Mouse (Mus musculus): ENCODE data around the gene Rmi1. TPM values are rescaled to one million over a fixed set of nuclear protein-coding genes. Genes with fewer than 3 reads are reported as not detected.

The Rmi1 gene
- polyA plus RNA-seq, 1 experiment from 2014 or later, result 31.2 TPM

DNA sequence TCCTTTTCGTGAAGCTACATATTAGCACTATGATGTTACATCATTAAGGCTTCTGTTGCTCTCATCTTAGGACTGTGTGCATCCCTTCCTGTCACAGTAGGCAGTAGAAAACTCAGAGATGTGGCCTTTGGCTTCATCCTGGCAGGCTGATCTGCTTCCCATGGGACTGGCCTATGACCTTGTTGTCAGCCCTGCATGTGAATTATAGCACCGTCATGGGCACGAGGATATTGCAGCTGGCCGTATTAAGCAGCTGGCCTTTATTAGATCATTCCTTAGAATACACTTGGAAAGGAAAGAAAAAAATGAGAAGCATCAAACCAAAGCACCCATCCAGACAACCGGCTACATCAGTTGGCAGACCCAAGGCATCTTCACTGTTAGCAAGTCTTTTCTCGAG lies 13.3 kb downstream of the Rmi1 start:
- Histone ChIP-seq H3K9me3 (replicated peaks) (peaks cover 3% of the 10 kb centered on the region; the same call in 1 of the 2 replicates), H3K27me3 (ENCODE audit: low read depth, poor library complexity, severe bottlenecking) (no peaks in the 10 kb centered on the region), H3K27ac (replicated peaks) (no peak overlapping the region), H3K4me1 (no peaks in the 10 kb centered on the region), H3K36me3 (peaks cover 28% of the 10 kb centered on the region), H3K4me3 (no peak overlapping the region)
- 92% methylated on average over 6 of the region's 6 CpGs for WGBS
- no peak for DNase-seq (ENCODE audit: low spot score)

DNA sequence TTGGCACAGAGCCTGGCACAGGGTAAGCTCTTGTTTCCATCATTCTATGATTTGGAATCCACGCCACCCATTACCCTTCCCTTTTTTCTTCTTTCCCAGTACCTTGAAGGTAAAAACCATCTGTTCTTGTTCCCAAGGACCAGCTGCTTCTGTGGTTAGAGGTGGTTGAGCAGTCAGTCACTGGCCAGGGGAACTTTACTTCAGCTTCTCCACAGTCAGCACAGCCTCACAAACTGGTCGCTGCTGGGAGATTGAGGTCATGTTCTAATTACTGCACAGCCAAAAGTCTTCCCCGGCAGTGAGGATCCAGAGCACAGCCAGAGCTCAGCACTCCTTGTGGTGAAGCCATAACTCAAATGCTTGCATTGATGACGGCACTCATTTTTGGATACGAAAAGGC lies 13.8 kb downstream of the Rmi1 start:
- Histone ChIP-seq H3K4me3 (no peak overlapping the region), H3K4me1 (no peaks in the 10 kb centered on the region), H3K36me3 (peaks cover 23% of the 10 kb centered on the region), H3K9me3 (replicated peaks) (peaks cover 3% of the 10 kb centered on the region; the same call in 1 of the 2 replicates), H3K27me3 (ENCODE audit: low read depth, poor library complexity, severe bottlenecking) (no peaks in the 10 kb centered on the region), H3K27ac (replicated peaks) (no peak overlapping the region)
- no peak for DNase-seq (ENCODE audit: low spot score)
- 90% methylated on average over 5 of the region's 5 CpGs for WGBS

DNA sequence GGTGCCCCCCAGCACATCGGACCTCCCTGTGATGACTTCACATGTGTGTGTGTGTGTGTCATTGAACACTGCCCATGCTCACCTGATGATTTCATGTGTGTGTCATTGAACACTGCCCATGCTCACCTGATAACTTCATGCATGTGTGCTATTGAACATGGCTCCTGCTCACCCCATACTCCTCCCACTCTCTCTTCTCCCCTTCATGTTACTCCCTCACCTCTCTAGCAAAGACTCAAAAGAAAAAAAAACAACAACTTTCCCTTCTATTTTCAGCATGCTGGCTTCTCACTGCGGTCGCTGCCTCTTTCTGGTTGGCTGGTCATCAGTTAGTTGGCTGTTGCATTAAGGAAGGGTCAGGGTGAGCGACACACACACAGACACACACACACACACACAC lies 16.6 kb downstream of the Rmi1 start:
- Histone ChIP-seq H3K4me1 (0 out of 2 replicates have a peak, but pooled peaks cover 6% of the 10 kb centered on the region), H3K27me3 (ENCODE audit: low read depth, poor library complexity, severe bottlenecking) (no peaks in the 10 kb centered on the region), H3K36me3 (no peaks in the 10 kb centered on the region), H3K4me3 (no peak overlapping the region), H3K9me3 (replicated peaks) (no peaks in the 10 kb centered on the region; the same call in 1 of the 2 replicates), H3K27ac (replicated peaks) (no peak overlapping the region)
- 90% methylated on average over 4 of the region's 4 CpGs for WGBS
- DNase-seq (ENCODE audit: low spot score), result no peak

DNA sequence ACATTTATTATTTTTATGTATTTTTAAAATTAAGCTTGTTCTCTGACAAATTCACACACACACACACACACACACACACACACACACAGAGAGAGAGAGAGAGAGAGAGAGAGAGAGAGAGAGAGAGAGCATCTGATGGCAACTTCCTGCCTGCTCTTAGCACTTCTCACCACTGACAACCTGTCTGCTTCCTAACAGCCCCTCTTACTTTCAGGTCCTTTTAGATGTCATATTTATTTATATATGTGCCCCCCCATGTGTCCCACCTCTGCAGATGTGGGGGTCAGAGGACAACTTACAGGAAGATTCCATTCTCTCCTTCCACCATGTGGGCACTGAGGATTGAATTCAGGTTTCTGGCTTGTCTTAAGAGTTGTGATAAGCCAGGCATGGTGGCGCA lies 17.2 kb downstream of the Rmi1 start:
- no peak overlapping the region for H3K27ac ChIP-seq (replicated peaks)
- H3K4me1 ChIP-seq, result 0 out of 2 replicates have a peak, but pooled peaks cover 6% of the 10 kb centered on the region
- H3K36me3 ChIP-seq, result no peaks in the 10 kb centered on the region
- H3K27me3 ChIP-seq (ENCODE audit: low read depth, poor library complexity, severe bottlenecking), result no peaks in the 10 kb centered on the region
- DNase-seq (ENCODE audit: low spot score), result no peak
- WGBS, result 94% methylated on average over 1 of the region's 1 CpGs
- no peak overlapping the region for H3K4me3 ChIP-seq
- H3K9me3 ChIP-seq (replicated peaks), result no peaks in the 10 kb centered on the region; the same call in 1 of the 2 replicates

DNA sequence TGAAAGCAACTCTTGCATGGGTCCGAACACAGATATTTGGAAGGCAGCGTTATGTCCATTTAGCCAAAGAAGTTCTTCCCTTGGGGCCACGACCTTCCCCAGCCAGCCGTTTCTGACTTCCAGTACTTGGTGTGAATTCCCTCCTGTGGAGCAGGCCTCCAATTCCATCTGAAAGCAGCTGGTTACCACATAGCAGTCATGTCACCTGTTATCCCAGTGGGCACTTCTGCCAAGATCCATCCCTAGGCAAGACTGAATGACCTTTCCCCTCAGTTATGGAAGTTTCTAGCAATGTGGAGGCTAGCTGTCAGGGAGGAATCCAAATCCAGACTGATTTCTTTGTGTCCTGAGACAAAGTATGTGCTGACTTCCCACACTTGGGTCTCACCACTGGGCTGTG lies 19.0 kb downstream of the Rmi1 start:
- DNase-seq (ENCODE audit: low spot score), result no peak
- Histone ChIP-seq H3K36me3 (no peaks in the 10 kb centered on the region), H3K27me3 (ENCODE audit: low read depth, poor library complexity, severe bottlenecking) (no peaks in the 10 kb centered on the region), H3K27ac (replicated peaks) (no peak overlapping the region), H3K4me1 (0 out of 2 replicates have a peak, but pooled peaks cover 6% of the 10 kb centered on the region), H3K4me3 (no peak overlapping the region), H3K9me3 (replicated peaks) (no peaks in the 10 kb centered on the region; the same call in 1 of the 2 replicates)
- 79% methylated on average over 4 of the region's 4 CpGs for WGBS

DNA sequence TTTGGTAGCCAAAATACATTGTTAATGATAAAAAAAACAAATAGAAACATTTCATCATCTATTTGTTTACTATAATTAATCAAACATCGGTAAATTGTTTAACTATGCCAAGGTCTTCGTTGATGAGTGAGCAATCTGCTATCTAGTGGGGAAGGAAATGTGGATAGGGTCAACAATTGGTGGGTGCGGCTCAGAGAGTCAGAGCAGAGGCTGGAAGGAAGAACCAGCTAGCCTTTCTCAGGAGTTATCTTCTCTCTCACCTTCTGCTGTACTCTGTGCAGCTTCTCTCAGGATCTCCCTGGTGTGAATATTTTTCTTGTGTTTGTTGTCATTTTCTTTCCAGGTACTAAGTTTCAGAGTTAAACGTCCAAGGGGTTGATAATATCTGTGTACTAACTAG lies 20.2 kb downstream of the Rmi1 start:
- Histone ChIP-seq H3K4me1 (0 out of 2 replicates have a peak, but pooled peaks cover 6% of the 10 kb centered on the region), H3K27ac (replicated peaks) (no peak overlapping the region), H3K27me3 (ENCODE audit: low read depth, poor library complexity, severe bottlenecking) (no peaks in the 10 kb centered on the region), H3K9me3 (replicated peaks) (no peaks in the 10 kb centered on the region), H3K36me3 (no peaks in the 10 kb centered on the region), H3K4me3 (no peak overlapping the region)
- no peak for DNase-seq (ENCODE audit: low spot score)
- 88% methylated on average over 4 of the region's 4 CpGs for WGBS

DNA sequence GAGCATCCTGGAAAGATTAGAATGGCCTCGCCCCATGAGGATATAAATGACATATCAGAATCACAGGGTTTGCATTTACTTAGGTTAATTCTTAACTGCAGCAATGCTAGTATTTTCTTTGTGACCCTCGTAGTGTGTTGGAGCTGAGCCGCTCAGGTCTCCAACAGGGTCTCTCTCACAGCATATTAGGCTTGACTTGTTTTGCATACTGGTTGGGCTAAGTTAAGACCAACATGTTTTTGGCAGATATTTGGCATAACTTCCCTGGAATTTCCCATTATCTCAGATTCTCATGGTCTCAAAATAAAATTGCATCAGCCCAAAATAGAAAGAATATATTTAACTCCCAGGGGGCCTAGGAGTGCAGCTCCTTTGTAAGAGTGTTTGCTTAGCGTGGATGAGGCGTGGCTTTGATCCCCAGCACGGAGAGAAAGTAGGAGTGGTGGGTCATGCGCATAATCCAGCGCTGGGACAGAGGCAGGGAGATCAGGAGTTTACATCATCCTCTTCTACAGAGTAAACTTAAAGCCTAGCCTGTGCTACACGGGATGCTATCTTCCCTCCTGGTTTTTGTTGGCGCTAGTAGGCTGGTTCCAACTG lies 21.1 kb downstream of the Rmi1 start:
- H3K4me1 ChIP-seq, result 0 out of 2 replicates have a peak, but pooled peaks cover 6% of the 10 kb centered on the region
- WGBS, result 66% methylated on average over 10 of the region's 10 CpGs

DNA sequence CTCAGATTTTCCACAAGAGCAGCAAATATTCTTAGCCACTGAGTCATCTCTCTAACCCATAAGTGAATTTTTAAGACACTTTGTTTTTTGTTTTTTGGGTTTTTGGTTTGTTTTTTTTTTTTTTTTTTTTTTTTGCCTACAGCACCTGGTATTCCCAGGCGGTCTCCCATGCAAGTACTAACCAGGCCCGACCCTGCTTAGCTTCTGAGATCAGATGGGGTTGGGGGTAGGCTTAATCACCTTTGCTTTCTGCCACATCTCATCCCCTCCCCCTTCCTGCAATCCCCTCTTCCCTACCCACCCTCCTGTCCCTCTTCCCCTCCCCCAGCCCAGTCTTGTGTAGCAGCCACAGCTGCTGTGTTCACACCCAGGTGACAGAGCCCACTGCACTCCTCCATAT lies 37.7 kb downstream of the Rmi1 start:
- Histone ChIP-seq H3K27ac (replicated peaks) (no peak overlapping the region), H3K9me3 (replicated peaks) (no peaks in the 10 kb centered on the region), H3K36me3 (no peaks in the 10 kb centered on the region), H3K27me3 (ENCODE audit: low read depth, poor library complexity, severe bottlenecking) (no peaks in the 10 kb centered on the region), H3K4me3 (no peak overlapping the region), H3K4me1 (peaks cover 14% of the 10 kb centered on the region)
- no peak for DNase-seq (ENCODE audit: low spot score)
- 56% methylated on average over 2 of the region's 2 CpGs for WGBS

More for the DNA sequence above, 21.1 kb downstream of the Rmi1 start:
- H3K36me3 ChIP-seq, result no peaks in the 10 kb centered on the region
- H3K9me3 ChIP-seq (replicated peaks), result no peaks in the 10 kb centered on the region
- DNase-seq (ENCODE audit: low spot score), result no peak
- no peak overlapping the region for H3K4me3 ChIP-seq
- H3K27ac ChIP-seq (replicated peaks), result no peak overlapping the region
- no peaks in the 10 kb centered on the region for H3K27me3 ChIP-seq (ENCODE audit: low read depth, poor library complexity, severe bottlenecking)

DNA sequence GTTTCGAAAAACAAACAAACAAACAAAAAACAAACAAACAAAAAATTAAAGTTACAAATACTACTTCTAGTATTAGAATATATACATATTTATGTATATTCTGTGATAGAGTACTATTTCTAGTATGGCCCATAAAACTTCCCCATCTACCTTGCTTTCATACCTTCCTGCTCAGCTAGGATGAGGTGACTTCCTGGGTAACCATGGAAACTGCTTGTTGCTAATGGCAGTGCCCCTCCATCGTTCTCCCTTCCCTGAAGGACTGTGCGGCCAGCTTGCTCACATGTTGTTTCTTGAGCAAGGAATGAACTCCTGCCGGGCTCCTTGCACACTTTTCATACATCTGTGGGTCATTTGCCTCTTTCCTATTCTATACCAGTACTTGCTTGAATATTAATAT lies 41.3 kb downstream of the Rmi1 start:
- Histone ChIP-seq H3K27me3 (ENCODE audit: low read depth, poor library complexity, severe bottlenecking) (no peaks in the 10 kb centered on the region), H3K9me3 (replicated peaks) (no peaks in the 10 kb centered on the region), H3K4me3 (no peak overlapping the region), H3K4me1 (peaks cover 11% of the 10 kb centered on the region), H3K36me3 (no peaks in the 10 kb centered on the region), H3K27ac (replicated peaks) (no peak overlapping the region)
- DNase-seq (ENCODE audit: low spot score), result no peak
- WGBS, result 72% methylated on average over 4 of the region's 4 CpGs

DNA sequence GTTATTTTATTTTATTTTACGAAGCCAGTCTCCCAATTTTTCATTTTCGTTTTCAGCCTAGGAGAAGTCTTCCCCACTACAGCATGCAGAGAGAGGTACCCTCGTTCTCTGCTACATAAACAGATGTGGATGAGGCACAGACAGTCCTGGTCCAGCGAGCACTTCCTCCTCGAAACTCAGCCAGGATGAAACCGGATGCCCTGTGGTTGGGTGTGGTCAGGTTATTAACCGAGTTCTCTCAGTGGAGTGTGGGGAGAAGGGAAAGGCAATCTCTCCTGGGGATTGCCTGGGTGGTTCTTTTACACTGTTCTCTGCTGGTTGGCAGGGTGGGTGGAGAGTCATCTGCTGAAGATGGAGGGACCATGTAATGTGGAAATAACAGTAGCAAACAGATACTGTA lies 41.7 kb downstream of the Rmi1 start:
- no peaks in the 10 kb centered on the region for H3K36me3 ChIP-seq
- 70% methylated on average over 7 of the region's 7 CpGs for WGBS
- H3K27me3 ChIP-seq (ENCODE audit: low read depth, poor library complexity, severe bottlenecking), result no peaks in the 10 kb centered on the region
- H3K4me1 ChIP-seq, result peaks cover 6% of the 10 kb centered on the region
- H3K9me3 ChIP-seq (replicated peaks), result no peaks in the 10 kb centered on the region
- H3K27ac ChIP-seq (replicated peaks), result no peak overlapping the region
- H3K4me3 ChIP-seq, result no peak overlapping the region
- DNase-seq (ENCODE audit: low spot score), result no peak

DNA sequence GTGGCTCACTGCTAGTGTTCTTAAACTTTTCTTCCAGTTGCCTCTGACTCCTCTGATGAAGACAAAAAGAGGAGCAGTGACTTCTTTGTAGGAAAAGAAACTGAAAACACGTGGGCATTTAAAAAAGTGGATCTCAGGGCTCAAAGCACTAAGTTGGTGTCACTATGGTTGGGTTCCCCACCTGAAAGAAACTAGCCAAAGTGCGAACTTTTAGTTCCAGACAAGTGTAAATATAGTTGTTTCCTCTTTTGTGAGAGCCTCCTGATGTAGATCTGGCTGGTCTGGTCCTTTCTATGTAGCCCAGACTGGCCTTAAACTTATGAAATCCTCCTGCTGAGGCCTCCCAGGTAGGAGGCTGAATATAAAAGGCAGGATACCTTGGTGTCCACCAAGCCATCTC lies 44.5 kb downstream of the Rmi1 start:
- Histone ChIP-seq H3K27ac (replicated peaks) (no peak overlapping the region), H3K4me3 (no peak overlapping the region), H3K9me3 (replicated peaks) (no peaks in the 10 kb centered on the region), H3K27me3 (ENCODE audit: low read depth, poor library complexity, severe bottlenecking) (peaks cover 12% of the 10 kb centered on the region), H3K4me1 (peaks cover 13% of the 10 kb centered on the region), H3K36me3 (no peaks in the 10 kb centered on the region)
- WGBS, result 80% methylated on average over 2 of the region's 2 CpGs
- DNase-seq (ENCODE audit: low spot score), result no peak

DNA sequence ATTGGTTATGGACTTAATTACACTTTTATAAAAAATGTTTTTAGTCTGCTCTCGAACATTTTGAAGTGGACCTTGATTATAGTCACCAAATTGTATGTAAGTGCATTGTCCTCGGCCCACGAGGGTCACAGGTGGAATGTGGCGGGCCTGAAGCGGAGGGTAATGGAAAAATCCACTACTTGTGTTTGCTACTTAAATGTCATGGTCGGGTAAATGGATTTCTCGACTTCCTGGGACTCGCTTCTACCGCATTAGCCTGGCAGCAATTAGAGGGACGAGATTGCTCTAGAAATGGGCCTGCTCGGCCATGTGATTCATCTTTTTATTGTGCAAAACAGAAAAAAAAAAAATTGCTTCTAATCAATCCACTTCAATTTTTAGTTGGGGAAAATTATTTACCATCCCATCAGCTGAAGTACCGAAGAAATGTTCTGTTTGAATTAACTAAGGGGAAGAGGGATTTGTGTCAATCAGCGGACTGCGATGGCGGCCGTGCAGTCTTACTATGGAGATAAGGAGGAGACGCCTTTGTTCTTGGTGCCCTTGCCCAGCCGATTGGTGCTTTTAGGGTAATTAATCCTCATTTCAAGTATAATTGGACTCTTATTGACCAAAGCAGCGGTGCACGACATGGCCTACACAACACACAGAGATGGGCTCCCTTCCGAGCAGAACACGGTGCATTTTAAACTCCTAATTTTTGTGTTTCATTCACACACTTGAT lies 48.6 kb downstream of the Rmi1 start:
- 0 out of 2 replicates have a peak overlapping the region, but pooled peaks have one; percentile 24 for H3K4me3 ChIP-seq
- 0 out of 2 replicates have a peak overlapping the region, but pooled peaks have one; percentile 49 for H3K27ac ChIP-seq (replicated peaks)
- 51% methylated on average over 22 of the region's 22 CpGs for WGBS
- H3K36me3 ChIP-seq, result no peaks in the 10 kb centered on the region
- no peak for DNase-seq (ENCODE audit: low spot score)
- H3K4me1 ChIP-seq, result peaks cover 30% of the 10 kb centered on the region
- peaks cover 53% of the 10 kb centered on the region for H3K27me3 ChIP-seq (ENCODE audit: low read depth, poor library complexity, severe bottlenecking)
- no peaks in the 10 kb centered on the region; the same call in 1 of the 2 replicates for H3K9me3 ChIP-seq (replicated peaks)

DNA sequence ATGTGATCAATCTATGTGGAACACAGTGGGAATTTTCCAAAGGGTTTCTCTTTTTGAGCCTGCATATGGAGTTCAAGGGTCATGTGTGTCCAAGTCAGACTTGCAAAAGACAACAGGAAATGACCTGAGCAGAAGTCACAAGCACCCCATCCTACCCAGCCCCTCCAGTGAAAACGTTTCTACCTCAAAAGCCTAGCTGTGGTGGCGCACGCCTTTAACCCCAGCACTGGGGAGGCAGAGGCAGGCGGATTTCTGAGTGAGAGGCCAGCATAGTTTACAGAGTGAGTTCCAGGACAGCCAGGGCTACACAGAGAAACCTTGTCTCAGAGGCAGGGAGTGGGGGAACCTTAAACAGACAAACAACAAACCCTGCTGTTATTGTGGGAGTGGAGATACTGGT lies 50.2 kb downstream of the Rmi1 start:
- no peaks in the 10 kb centered on the region for H3K36me3 ChIP-seq
- H3K9me3 ChIP-seq (replicated peaks), result no peaks in the 10 kb centered on the region; the same call in 1 of the 2 replicates
- H3K27ac ChIP-seq (replicated peaks), result no peak overlapping the region
- peaks cover 54% of the 10 kb centered on the region for H3K27me3 ChIP-seq (ENCODE audit: low read depth, poor library complexity, severe bottlenecking)
- H3K4me3 ChIP-seq, result no peak overlapping the region
- 72% methylated on average over 4 of the region's 4 CpGs for WGBS
- no peak for DNase-seq (ENCODE audit: low spot score)
- peaks cover 39% of the 10 kb centered on the region for H3K4me1 ChIP-seq
